Mouse (Mus musculus) neural tube, embryonic 13.5 days (tissue): ENCODE results near the gene Zfp831. TPM values are rescaled to one million over a fixed set of nuclear protein-coding genes. Genes with fewer than 3 reads are reported as not detected.

Experiments
- ATAC-seq: fragments of 200-750 bp; cut with Nextera tagmentation; 2 replicates; pipeline ENCODE4 v1.8.0; 2017; ENCODE audit warnings: low read depth, mild to moderate bottlenecking, moderate TSS enrichment, moderate library complexity
- H3K27ac ChIP-seq: fragments of 300-500 bp; sonication (generic); replicated peaks from 2 replicates; pipeline ENCODE4 v1.5.1; 2015; ENCODE audit warnings: moderate library complexity, mild to moderate bottlenecking, inconsistent platforms
- H3K27me3 ChIP-seq: fragments of 300-500 bp; sonication (generic); 2 replicates; pipeline ENCODE4 v1.6.1; 2015; ENCODE audit warnings: mild to moderate bottlenecking, inconsistent platforms
- H3K36me3 ChIP-seq: fragments of 300-500 bp; sonication (generic); 2 replicates; pipeline ENCODE4 v1.6.1; 2015; ENCODE audit warnings: mild to moderate bottlenecking, inconsistent platforms
- H3K4me1 ChIP-seq: fragments of 300-500 bp; sonication (generic); replicated peaks from 2 replicates; pipeline ENCODE4 v1.6.1; 2015; ENCODE audit warnings: inconsistent platforms
- H3K4me2 ChIP-seq: fragments of 300-500 bp; sonication (generic); 2 replicates; pipeline ENCODE4 v1.6.1; 2015; ENCODE audit warnings: inconsistent platforms, mild to moderate bottlenecking, moderate library complexity
- H3K4me3 ChIP-seq: fragments of 300-500 bp; sonication (generic); 2 replicates; pipeline ENCODE4 v1.5.1; 2015; ENCODE audit warnings: mild to moderate bottlenecking, inconsistent platforms
- H3K9ac ChIP-seq: fragments of 300-500 bp; sonication (generic); 2 replicates; pipeline ENCODE4 v1.6.1; 2015; ENCODE audit warnings: moderate library complexity, mild to moderate bottlenecking, inconsistent platforms
- H3K9me3 ChIP-seq: fragments of 300-500 bp; sonication (generic); 2 replicates; pipeline ENCODE4 v1.6.1; 2016; ENCODE audit warnings: inconsistent platforms
- WGBS: fragments of 180-500 bp; shearing (Covaris S2); methylation state at CpG from one replicate; pipeline ENCODE4 v1.1.7; 2015; 5-methylcytosine and 5-hydroxymethylcytosine counted together
- polyA plus RNA-seq: library from polyadenylated mRNA; unstranded; fragments of >200 nt; fragmentation: Nextera tagmentation; extraction: Ambion mirVana; gene quantifications from 2 replicates; pipeline ENCODE4 v1.2.1, GENCODE M21; 2015

Gene Zfp831
- polyA plus RNA-seq, 1 experiment from 2014 or later = not detected

DNA sequence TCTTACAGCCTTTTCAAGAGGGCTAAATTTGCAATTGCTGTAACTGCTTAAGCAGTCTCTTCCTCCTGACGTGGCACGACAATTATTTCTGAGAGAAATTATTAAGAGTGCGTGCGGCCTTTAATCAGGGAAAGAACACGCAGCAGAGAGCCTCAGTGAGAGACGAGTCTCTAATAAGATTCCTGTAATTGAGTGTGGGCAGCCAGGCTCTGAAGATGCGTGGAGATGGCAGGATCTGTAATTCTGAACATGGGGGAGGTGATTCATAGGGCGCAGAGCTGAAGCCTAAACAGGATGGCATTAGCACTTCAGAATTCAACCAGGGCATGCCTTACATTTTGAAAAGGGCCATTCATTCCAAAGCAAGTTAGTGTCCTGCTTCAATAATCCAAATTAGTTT is 58.0 kb downstream of the Zfp831 start:
- Histone ChIP-seq H3K4me3 (no peak overlapping the region), H3K27ac (0 out of 2 replicates have a peak overlapping the region, but pooled peaks have one; percentile 49), H3K4me2 (no peak overlapping the region), H3K4me1 (0 out of 2 replicates have a peak, but pooled peaks cover 14% of the 10 kb centered on the region), H3K36me3 (no peaks in the 10 kb centered on the region), H3K27me3 (no peaks in the 10 kb centered on the region), H3K9me3 (no peaks in the 10 kb centered on the region), H3K9ac (no peak overlapping the region)
- WGBS = 73% methylated on average over 8 of the region's 8 CpGs
- ATAC-seq = no peak

DNA sequence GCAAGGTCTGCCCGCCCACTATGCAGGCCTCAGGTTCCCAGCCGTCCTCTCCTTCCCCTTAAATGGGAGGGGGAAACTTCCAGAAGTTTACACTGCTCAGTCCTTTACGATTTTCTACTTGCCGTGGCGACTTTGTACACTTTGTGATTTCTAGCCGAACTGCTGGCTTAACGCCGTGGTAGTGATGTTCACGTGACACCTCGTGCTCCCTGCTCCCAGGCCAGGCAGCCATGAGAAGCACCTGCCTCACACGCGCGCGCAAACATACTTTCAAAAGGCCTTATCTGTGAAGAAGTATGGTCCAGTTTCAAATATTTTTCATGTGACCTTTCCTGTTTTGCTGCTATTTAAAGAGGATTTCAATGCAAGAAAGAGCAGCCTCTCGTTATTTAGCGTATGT is 63.8 kb downstream of the Zfp831 start:
- H3K27ac ChIP-seq = no peak overlapping the region
- 91% methylated on average over 16 of the region's 16 CpGs for WGBS
- ATAC-seq = no peak
- H3K9ac ChIP-seq = no peak overlapping the region
- H3K36me3 ChIP-seq = no peaks in the 10 kb centered on the region
- H3K4me1 ChIP-seq = 0 out of 2 replicates have a peak, but pooled peaks cover 2% of the 10 kb centered on the region
- H3K9me3 ChIP-seq = no peaks in the 10 kb centered on the region
- no peaks in the 10 kb centered on the region for H3K27me3 ChIP-seq
- no peak overlapping the region for H3K4me2 ChIP-seq
- H3K4me3 ChIP-seq = no peak overlapping the region

DNA sequence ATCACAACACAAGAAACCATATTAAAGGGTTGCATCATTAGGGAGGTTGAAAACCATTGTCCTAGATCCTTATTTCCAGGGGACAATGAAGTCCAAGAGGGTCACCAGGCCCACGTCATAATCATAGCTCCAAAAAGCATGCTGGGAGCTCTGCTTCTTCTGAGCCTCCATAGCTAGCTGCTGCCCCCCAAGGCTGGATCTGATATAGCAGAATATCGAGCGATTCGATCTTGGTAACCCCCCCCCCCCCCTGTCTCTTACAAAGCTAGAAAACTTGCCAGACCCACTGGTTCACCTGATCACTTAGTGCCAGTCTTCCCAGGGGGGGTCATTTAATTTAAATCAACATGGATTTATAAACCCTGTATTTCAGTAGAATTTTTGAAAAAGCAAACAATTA is 65.3 kb downstream of the Zfp831 start:
- H3K4me2 ChIP-seq = no peak overlapping the region
- no peak overlapping the region for H3K4me3 ChIP-seq
- H3K9ac ChIP-seq = no peak overlapping the region
- no peaks in the 10 kb centered on the region for H3K9me3 ChIP-seq
- H3K36me3 ChIP-seq = no peaks in the 10 kb centered on the region
- no peak overlapping the region for H3K27ac ChIP-seq
- H3K27me3 ChIP-seq = no peaks in the 10 kb centered on the region
- ATAC-seq = no peak
- no peaks in the 10 kb centered on the region for H3K4me1 ChIP-seq
- WGBS = 83% methylated on average over 4 of the region's 4 CpGs

DNA sequence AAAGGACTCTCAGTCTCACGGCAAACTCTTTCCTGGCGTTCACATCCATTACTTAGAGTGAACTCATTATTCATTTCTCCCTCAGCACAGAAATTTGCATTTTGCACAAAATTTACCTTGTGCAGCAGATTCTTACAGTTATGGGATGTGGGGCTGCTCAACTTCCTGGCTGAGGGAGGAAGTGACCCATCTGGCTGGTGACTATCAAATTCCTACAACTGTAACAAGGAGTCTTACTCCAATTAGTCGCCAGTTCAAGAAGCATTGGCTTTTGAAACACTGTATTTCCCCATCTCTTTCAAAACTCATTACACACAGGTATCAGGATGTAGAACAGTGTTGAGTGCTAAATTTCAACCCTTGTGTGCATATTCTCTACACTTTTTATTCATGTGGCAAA is 66.9 kb downstream of the Zfp831 start:
- Histone ChIP-seq H3K36me3 (no peaks in the 10 kb centered on the region), H3K27me3 (no peaks in the 10 kb centered on the region), H3K4me1 (no peaks in the 10 kb centered on the region), H3K9me3 (no peaks in the 10 kb centered on the region), H3K4me3 (no peak overlapping the region), H3K4me2 (no peak overlapping the region), H3K27ac (no peak overlapping the region), H3K9ac (no peak overlapping the region)
- WGBS = 70% methylated on average over 3 of the region's 3 CpGs
- ATAC-seq = no peak

DNA sequence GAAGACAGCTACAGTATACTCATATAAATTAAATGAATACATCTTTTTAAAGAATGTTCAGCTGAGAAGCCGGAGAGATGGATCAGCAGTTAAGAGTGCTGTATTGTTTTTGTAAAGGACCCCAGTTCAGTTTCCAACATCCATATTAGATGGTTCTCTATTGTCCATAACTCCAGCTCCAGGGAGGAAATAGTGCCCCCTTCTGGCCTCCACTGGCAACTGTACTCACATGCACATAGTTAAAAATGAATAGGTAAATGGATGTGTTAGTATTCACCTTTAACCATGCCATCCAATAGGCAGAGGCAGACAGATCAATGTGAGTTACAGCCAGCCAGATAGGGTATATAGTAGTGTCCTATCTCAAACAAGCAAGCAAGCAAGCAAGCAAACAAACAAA is 68.7 kb downstream of the Zfp831 start:
- Histone ChIP-seq H3K9ac (no peak overlapping the region), H3K27ac (no peak overlapping the region), H3K9me3 (no peaks in the 10 kb centered on the region), H3K4me1 (no peaks in the 10 kb centered on the region), H3K4me2 (no peak overlapping the region), H3K27me3 (no peaks in the 10 kb centered on the region), H3K36me3 (no peaks in the 10 kb centered on the region), H3K4me3 (no peak overlapping the region)
- ATAC-seq = no peak
- 93% methylated on average over 1 of the region's 1 CpGs for WGBS

DNA sequence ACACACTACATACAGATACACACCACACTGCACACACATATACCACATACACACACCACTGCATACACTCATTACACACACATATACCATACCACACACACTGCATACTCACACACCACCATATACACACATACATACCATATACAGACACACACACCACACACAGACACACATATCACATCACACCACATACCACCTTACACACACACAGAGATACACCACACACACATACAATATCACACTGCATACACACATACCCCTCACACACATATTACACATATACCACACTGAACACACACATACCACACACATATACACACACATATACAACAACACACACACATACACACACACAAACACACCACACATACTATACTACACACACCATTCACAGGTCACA is 72.6 kb downstream of the Zfp831 start:
- no peaks in the 10 kb centered on the region for H3K9me3 ChIP-seq
- no peak overlapping the region for H3K4me3 ChIP-seq
- no peak overlapping the region for H3K4me2 ChIP-seq
- no peak overlapping the region for H3K27ac ChIP-seq
- no peak for ATAC-seq
- no peak overlapping the region for H3K9ac ChIP-seq
- no peaks in the 10 kb centered on the region for H3K36me3 ChIP-seq
- H3K4me1 ChIP-seq = no peaks in the 10 kb centered on the region
- H3K27me3 ChIP-seq = no peaks in the 10 kb centered on the region

DNA sequence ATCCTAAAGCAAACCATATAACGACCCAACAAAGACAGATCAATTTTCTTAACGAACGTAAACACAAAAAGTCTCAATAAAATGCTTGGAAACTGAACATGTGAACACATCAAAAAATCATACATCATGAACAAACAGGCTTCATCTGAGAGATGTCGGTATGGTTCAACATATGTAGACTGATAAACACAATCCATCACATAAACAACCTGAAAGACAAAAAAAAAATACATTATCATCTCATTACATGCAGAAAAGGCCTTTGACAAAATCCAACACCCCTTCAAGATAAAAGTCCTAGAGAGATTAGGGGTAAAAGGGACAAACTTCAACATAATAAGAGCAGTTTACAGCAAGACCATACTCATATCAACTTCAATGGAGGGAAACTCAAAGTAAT is 74.5 kb downstream of the Zfp831 start:
- no peak overlapping the region for H3K4me3 ChIP-seq
- no peaks in the 10 kb centered on the region for H3K36me3 ChIP-seq
- H3K9ac ChIP-seq = no peak overlapping the region
- H3K4me1 ChIP-seq = no peaks in the 10 kb centered on the region
- no peaks in the 10 kb centered on the region for H3K9me3 ChIP-seq
- no peak overlapping the region for H3K4me2 ChIP-seq
- H3K27me3 ChIP-seq = no peaks in the 10 kb centered on the region
- no peak for ATAC-seq
- 90% methylated on average over 4 of the region's 4 CpGs for WGBS
- H3K27ac ChIP-seq = no peak overlapping the region

DNA sequence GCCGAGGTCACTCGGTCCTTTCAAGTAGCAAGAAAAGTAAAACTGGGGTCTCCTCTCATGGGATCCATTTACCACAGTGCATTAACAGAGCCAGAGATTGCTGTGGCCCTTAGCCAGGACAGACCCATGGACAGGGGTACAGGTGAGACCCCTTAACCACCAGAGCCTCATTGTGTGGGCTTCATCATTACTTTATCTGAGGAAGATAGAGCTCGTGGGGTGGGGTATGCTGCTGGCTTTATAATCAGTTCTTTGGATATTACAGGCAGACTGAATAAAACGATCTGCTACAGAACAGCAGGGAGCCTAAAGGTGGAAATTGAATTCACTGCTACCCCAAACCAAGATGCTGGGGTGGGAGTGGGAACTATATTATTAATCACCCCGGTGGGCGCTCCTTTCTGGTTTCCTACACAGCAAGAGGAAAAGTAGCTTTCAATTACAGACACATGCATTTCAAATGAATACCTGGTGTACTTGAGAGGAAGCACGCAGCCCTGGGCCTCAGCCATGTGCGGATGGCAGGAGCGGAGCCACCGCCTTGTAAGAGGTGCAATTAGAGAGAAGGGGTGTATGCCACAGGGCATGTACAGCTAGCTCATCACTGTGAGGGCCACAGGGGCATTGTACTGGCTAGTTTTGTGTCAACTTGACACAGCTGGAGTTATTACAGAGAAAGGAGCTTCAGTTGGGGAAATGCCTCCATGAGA is 83.9 kb downstream of the Zfp831 start:
- 64% methylated on average over 10 of the region's 10 CpGs for WGBS
- Histone ChIP-seq H3K4me3 (no peak overlapping the region), H3K9ac (no peak overlapping the region), H3K27ac (peak overlapping the region; percentile 57; the same call in 1 of the 2 replicates), H3K9me3 (no peaks in the 10 kb centered on the region), H3K4me2 (no peak overlapping the region), H3K4me1 (peaks cover 24% of the 10 kb centered on the region), H3K27me3 (no peaks in the 10 kb centered on the region), H3K36me3 (no peaks in the 10 kb centered on the region)
- no peak; the same call in 1 of the 2 replicates for ATAC-seq

DNA sequence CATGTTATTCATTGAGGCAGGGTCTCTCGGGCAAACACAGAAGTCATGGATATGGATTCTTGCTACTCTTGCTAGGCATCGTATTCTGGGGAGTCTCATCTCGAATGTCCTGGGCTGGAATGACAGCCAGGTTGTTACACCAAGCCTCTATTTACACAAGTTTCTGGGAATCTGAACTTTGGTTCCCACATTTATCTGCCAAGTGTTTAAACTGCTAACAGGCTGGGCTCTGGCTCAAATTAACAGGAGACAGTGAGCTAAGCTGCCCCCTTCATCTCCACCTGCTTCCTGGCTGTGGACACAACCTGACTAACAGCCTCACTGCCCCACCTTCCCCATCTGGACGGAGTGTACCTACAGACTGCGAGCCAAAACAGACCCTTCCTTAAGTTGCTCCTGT is 88.6 kb downstream of the Zfp831 start:
- Histone ChIP-seq H3K4me3 (no peak overlapping the region), H3K36me3 (no peaks in the 10 kb centered on the region), H3K4me1 (no peaks in the 10 kb centered on the region), H3K4me2 (no peak overlapping the region), H3K27ac (no peak overlapping the region), H3K27me3 (no peaks in the 10 kb centered on the region), H3K9me3 (no peaks in the 10 kb centered on the region), H3K9ac (no peak overlapping the region)
- WGBS = 88% methylated on average over 5 of the region's 5 CpGs
- no peak for ATAC-seq

DNA sequence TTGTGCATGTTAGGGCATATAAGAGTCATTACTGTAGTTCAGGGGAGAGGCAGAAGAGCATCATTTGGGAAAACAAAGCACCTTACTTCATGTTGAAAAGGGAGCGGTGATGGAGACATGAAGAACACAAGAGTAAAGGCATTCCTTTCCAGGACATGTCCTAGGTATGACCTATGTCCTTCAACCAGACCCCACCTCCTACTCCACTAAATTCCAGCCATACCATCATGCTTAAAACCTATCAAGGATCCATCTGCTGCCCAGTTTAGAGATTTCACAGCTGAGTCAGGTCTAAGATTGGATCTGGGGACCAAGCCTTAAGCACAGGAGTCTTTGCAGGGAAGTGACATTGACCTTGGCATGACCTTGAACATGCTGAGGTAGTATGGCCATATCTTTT is 91.9 kb downstream of the Zfp831 start:
- WGBS = 97% methylated on average over 1 of the region's 1 CpGs
- Histone ChIP-seq H3K4me3 (no peak overlapping the region), H3K9me3 (no peaks in the 10 kb centered on the region), H3K27me3 (no peaks in the 10 kb centered on the region), H3K27ac (no peak overlapping the region), H3K4me2 (no peak overlapping the region), H3K36me3 (no peaks in the 10 kb centered on the region), H3K4me1 (no peaks in the 10 kb centered on the region), H3K9ac (no peak overlapping the region)
- no peak for ATAC-seq

DNA sequence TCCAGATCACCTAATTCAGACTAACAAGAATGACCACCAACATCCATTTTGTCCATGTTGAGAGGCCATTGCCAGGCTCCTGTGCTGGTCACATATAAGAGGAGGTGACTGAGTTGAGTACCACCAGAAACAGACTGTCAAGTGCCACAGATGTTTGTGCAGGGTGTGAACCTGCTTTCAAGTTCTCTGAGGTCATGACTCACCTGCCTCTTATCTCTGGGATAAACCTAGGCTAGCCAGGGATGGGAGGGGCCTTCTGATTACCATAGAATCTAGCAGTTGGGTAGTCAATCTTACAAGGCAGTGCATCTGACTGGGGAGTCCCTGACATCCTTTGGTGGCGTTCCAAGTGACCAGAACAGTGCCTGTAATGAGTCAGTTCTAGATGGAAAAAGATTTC is 103.8 kb downstream of the Zfp831 start:
- no peak for ATAC-seq
- Histone ChIP-seq H3K4me3 (no peak overlapping the region), H3K9ac (no peak overlapping the region), H3K27ac (no peak overlapping the region), H3K4me1 (no peaks in the 10 kb centered on the region), H3K4me2 (no peak overlapping the region), H3K36me3 (no peaks in the 10 kb centered on the region), H3K9me3 (no peaks in the 10 kb centered on the region), H3K27me3 (no peaks in the 10 kb centered on the region)
- 96% methylated on average over 1 of the region's 1 CpGs for WGBS

DNA sequence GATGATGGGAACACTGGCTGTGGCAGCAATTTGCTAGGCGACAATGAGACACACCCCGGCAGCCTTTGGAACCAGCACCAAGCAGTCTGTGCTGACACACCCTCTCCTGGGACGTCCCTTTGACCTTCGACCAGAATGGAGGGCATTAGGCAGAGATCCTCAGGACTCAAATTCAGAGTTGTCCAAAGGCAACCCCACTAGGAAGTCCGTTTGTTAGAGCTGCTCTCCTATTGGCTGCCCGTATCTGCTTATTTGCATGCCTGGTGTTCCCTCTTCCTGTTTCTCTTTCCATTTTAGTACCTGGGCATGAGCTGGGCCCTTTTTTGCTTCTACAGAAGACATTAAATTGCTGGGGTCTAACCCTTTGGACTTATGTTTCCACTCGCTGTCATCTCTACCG is 105.0 kb downstream of the Zfp831 start:
- no peaks in the 10 kb centered on the region for H3K4me1 ChIP-seq
- no peak overlapping the region for H3K4me2 ChIP-seq
- 80% methylated on average over 8 of the region's 8 CpGs for WGBS
- no peak for ATAC-seq
- H3K27me3 ChIP-seq = no peaks in the 10 kb centered on the region
- H3K9me3 ChIP-seq = no peaks in the 10 kb centered on the region
- H3K9ac ChIP-seq = no peak overlapping the region
- no peak overlapping the region for H3K4me3 ChIP-seq
- no peaks in the 10 kb centered on the region for H3K36me3 ChIP-seq
- H3K27ac ChIP-seq = no peak overlapping the region

DNA sequence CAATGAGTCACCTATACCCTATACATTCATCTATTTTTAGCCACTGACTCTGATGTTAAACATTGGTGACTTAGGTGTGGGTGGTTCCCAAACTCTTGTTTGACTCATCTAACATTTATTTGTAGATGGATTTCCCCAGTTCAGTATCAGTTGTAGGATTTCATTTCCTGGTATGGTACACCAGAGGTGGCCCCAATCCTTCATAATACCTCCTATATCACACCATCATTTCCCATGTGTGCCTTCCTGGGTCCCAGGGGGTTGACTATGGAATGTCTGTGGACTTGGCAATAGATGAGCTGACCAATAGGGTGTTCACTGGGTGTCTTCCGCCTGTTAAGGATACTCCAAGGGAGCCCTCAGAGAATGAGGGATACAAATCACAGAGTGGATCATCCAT is 109.9 kb downstream of the Zfp831 start:
- no peak for ATAC-seq
- Histone ChIP-seq H3K4me3 (no peak overlapping the region), H3K4me1 (no peaks in the 10 kb centered on the region), H3K36me3 (no peaks in the 10 kb centered on the region), H3K27me3 (no peaks in the 10 kb centered on the region), H3K9me3 (no peaks in the 10 kb centered on the region), H3K4me2 (no peak overlapping the region), H3K27ac (no peak overlapping the region), H3K9ac (no peak overlapping the region)
- WGBS = 91% methylated on average over 1 of the region's 1 CpGs
